Mouse (Mus musculus): ENCODE measurements at regions not wholly inside any gene's neighbourhood (a gene's known extent, or its start where the extent isn't known, plus 50 kb on each side); places are given as distances from the start of the nearest gene placed in this dataset.

DNA sequence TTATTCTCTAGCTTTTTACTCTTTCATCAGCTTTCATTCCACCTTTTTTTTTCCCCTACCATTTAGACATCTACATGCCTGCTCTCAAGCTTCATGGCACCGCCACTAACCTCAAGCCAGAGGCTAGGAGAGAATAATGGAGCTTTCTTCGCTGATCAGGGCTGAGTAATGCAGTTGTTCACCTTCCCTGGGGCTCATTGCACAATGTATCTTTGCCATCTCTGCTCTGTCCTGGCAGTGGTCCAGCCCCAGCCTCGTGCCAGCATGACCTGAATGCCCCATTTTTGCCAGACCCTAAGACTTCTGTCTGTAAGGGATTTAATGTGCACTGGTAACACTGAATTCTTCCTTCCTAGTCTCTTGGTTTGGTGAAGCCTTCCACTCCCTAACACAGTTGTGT is 79.6 kb upstream of the Ifne start:
- no peaks in the 10 kb centered on the region for H3K4me1 ChIP-seq (ENCODE audit: control insufficient read depth, insufficient read depth, low read length)
- peaks cover 1% of the 10 kb centered on the region; the same call in 1 of the 2 replicates for H3K27me3 ChIP-seq (replicated peaks; ENCODE audit: control insufficient read depth, insufficient read depth, low read length)
- no peak overlapping the region for H3K27ac ChIP-seq (ENCODE audit: insufficient read depth, low read depth, low read length)
- DNase-seq: no peak
- TF ChIP-seq CTCF (conservative IDR thresholded peaks at IDR 0.05; ENCODE audit: insufficient read depth, insufficient read length, low read depth, low read length): no peak
- H3K36me3 ChIP-seq (ENCODE audit: control insufficient read depth, insufficient read depth, low read length): no peaks in the 10 kb centered on the region
- no peak overlapping the region for H3K4me3 ChIP-seq (ENCODE audit: insufficient read depth, low read depth, low read length)
- WGBS: 60% methylated on average over 3 of the region's 3 CpGs

DNA sequence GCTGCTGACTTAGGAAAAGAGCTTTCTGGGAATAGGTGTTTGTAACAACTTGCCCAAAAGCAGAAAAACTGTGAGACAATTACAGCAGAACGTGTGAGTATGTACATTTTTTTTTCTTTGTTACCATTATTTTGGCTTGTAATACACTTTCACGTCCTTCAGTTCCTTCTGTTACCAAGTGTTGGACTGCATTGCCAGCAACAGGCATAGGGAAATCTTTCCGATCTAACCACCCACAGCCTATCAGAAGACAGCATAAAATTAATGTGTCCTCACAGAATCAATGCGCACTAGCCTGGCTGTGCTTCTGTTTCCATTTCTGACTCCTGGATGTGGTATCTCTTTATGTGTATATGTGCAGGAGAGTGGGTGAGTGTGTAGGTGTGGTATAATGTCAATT is 76.6 kb upstream of the Ifne start:
- no peak for DNase-seq
- H3K27ac ChIP-seq (ENCODE audit: insufficient read depth, low read depth, low read length): no peak overlapping the region
- no peak overlapping the region for H3K4me3 ChIP-seq (ENCODE audit: insufficient read depth, low read depth, low read length)
- H3K36me3 ChIP-seq (ENCODE audit: control insufficient read depth, insufficient read depth, low read length): no peaks in the 10 kb centered on the region
- no peaks in the 10 kb centered on the region for H3K4me1 ChIP-seq (ENCODE audit: control insufficient read depth, insufficient read depth, low read length)
- no peak for TF ChIP-seq CTCF (conservative IDR thresholded peaks at IDR 0.05; ENCODE audit: insufficient read depth, insufficient read length, low read depth, low read length)
- TF ChIP-seq POLR2A (IDR thresholded peaks at IDR 0.05; ENCODE audit: low read depth, low read length): no peak
- H3K27me3 ChIP-seq (replicated peaks; ENCODE audit: control insufficient read depth, insufficient read depth, low read length): peaks cover 1% of the 10 kb centered on the region; the same call in 1 of the 2 replicates
- WGBS: 55% methylated on average over 4 of the region's 4 CpGs

DNA sequence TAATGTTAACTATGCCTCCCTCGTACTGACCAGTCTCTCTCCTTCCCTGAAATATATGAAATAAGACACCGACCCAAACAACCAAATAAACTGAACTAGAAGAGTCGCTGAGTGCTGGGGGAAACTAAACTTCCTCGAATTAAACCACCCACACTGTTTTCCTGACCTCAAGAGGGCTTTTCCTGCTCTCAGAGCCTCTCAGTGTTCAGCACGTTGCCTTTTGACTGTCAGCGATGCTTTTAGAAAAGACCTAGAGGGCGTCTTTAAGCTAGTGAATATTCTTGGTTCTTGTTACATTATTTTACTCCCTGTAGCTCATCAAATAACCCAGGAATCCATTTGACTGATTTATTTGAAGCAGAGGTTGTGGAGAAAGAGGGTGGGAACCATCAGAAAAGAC is 76.2 kb upstream of the Ifne start:
- no peak for DNase-seq
- Histone ChIP-seq H3K27me3 (replicated peaks; ENCODE audit: control insufficient read depth, insufficient read depth, low read length) (peaks cover 1% of the 10 kb centered on the region; the same call in 1 of the 2 replicates), H3K4me3 (ENCODE audit: insufficient read depth, low read depth, low read length) (no peak overlapping the region), H3K27ac (ENCODE audit: insufficient read depth, low read depth, low read length) (no peak overlapping the region), H3K36me3 (ENCODE audit: control insufficient read depth, insufficient read depth, low read length) (no peaks in the 10 kb centered on the region), H3K4me1 (ENCODE audit: control insufficient read depth, insufficient read depth, low read length) (no peaks in the 10 kb centered on the region)
- TF ChIP-seq CTCF (conservative IDR thresholded peaks at IDR 0.05; ENCODE audit: insufficient read depth, insufficient read length, low read depth, low read length): no peak
- no peak for TF ChIP-seq POLR2A (IDR thresholded peaks at IDR 0.05; ENCODE audit: low read depth, low read length)
- WGBS: 8% methylated on average over 7 of the region's 7 CpGs

DNA sequence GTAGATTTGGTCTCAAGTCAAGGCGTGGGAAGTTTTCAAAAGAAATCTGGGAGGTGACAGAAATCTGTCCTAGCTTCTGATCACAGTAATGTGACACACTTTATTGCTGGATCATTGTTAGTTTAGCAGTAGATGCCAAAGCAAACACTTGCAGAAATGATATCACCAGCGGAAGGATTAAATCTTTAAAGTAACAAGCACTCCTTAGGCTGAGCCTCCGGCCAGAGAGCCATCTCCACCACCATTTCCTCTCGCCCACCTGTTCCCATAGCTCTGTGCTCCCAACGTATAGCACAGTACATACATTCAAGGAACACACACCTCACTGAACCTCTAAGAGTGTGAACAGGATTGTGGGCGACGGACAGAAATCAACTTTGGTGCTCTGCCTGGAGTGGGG is 75.6 kb upstream of the Ifne start:
- H3K27ac ChIP-seq (ENCODE audit: insufficient read depth, low read depth, low read length): no peak overlapping the region
- DNase-seq: no peak
- no peak overlapping the region for H3K4me3 ChIP-seq (ENCODE audit: insufficient read depth, low read depth, low read length)
- WGBS: 52% methylated on average over 7 of the region's 7 CpGs
- H3K4me1 ChIP-seq (ENCODE audit: control insufficient read depth, insufficient read depth, low read length): no peaks in the 10 kb centered on the region
- H3K36me3 ChIP-seq (ENCODE audit: control insufficient read depth, insufficient read depth, low read length): no peaks in the 10 kb centered on the region
- peaks cover 1% of the 10 kb centered on the region; the same call in 1 of the 2 replicates for H3K27me3 ChIP-seq (replicated peaks; ENCODE audit: control insufficient read depth, insufficient read depth, low read length)
- TF ChIP-seq CTCF (conservative IDR thresholded peaks at IDR 0.05; ENCODE audit: insufficient read depth, insufficient read length, low read depth, low read length): no peak
- no peak for TF ChIP-seq POLR2A (IDR thresholded peaks at IDR 0.05; ENCODE audit: low read depth, low read length)

DNA sequence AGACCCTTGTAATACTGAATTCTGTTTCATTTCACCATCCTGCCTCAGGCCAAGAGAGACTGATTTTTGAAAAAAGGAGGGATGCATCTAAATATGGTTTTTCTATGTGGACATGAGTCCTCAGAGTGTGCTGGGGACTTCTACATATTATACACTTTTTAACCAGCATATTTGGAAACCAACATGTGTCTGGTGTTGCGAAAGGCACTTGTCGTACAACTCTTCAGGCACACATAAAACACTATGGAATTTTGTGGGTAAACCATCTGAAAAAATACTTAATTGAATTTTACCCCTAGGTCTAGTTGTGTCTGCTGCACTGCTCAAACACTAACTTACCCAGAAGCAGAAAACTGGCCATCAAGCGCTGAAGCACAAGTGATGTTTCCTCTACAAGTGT is 74.0 kb upstream of the Ifne start:
- Histone ChIP-seq H3K27me3 (replicated peaks; ENCODE audit: control insufficient read depth, insufficient read depth, low read length) (peaks cover 1% of the 10 kb centered on the region; the same call in 1 of the 2 replicates), H3K36me3 (ENCODE audit: control insufficient read depth, insufficient read depth, low read length) (no peaks in the 10 kb centered on the region), H3K27ac (ENCODE audit: insufficient read depth, low read depth, low read length) (no peak overlapping the region), H3K4me3 (ENCODE audit: insufficient read depth, low read depth, low read length) (no peak overlapping the region), H3K4me1 (ENCODE audit: control insufficient read depth, insufficient read depth, low read length) (no peaks in the 10 kb centered on the region)
- DNase-seq: no peak
- TF ChIP-seq POLR2A (IDR thresholded peaks at IDR 0.05; ENCODE audit: low read depth, low read length) (no peak), CTCF (conservative IDR thresholded peaks at IDR 0.05; ENCODE audit: insufficient read depth, insufficient read length, low read depth, low read length) (no peak)
- WGBS: 88% methylated on average over 3 of the region's 3 CpGs

DNA sequence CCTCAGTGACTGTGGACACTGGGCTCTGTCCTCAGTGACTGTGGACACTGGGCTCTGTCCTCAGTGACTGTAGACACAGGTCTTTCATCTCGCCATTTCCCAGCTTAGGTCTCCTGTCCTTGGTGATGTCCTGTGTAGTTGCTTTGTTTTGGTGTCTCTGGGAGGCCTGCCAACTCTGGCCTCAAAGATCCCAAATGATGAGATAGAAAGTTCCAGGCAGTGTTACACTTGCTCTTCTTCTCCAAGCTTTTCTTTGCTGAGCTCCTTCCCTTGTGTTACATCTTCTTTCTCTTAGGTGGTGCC is 71.0 kb upstream of the Ifne start:
- no peaks in the 10 kb centered on the region for H3K36me3 ChIP-seq (ENCODE audit: control insufficient read depth, insufficient read depth, low read length)
- DNase-seq: no peak
- WGBS: 53% methylated on average over 1 of the region's 1 CpGs
- no peaks in the 10 kb centered on the region for H3K4me1 ChIP-seq (ENCODE audit: control insufficient read depth, insufficient read depth, low read length)
- no peak overlapping the region for H3K27ac ChIP-seq (ENCODE audit: insufficient read depth, low read depth, low read length)
- no peaks in the 10 kb centered on the region; the same call in 1 of the 2 replicates for H3K27me3 ChIP-seq (replicated peaks; ENCODE audit: control insufficient read depth, insufficient read depth, low read length)
- no peak overlapping the region for H3K4me3 ChIP-seq (ENCODE audit: insufficient read depth, low read depth, low read length)
- TF ChIP-seq POLR2A (IDR thresholded peaks at IDR 0.05; ENCODE audit: low read depth, low read length): no peak

DNA sequence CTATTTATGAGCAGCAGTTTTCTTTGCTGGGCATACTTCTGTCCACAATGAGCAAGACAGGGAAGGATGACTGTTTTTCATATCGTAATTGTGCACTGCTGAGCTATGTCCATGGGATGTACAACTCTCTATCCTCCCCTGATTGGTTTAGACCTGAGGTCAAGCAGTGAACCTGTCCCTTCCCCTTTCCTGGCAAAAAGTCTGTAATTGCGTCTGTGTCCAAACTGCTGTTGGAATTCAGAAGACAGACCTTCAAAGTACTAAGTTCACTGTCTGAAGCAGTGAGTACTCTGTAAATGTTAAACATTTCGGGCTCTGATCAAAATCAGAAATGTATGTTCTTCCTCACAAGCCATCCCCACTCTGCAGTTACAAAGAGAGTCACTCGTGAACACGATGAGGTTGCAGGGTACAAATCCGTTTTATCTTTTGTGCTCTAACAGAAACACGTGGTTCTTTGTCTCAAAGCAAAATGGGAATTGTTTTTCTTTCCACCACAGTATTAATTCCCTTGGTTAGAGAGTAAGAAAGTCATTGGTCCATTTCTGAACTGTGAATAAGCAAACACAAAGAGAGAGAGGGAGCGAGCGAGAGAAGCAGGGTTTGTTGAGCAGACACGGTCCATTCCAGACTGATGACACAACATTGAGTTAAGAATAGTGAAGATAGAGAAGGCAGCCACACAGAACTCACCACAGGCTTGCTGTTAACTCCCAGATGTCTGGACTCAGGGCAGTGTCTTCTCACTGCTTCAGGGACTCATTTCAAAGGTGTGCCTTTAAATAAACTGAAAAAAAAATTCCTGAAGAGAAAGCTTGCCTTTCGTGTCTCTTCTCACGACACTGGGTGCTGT is 70.4 kb upstream of the Ifne start:
- Histone ChIP-seq H3K27me3 (replicated peaks; ENCODE audit: control insufficient read depth, insufficient read depth, low read length) (no peaks in the 10 kb centered on the region; the same call in 1 of the 2 replicates), H3K36me3 (ENCODE audit: control insufficient read depth, insufficient read depth, low read length) (no peaks in the 10 kb centered on the region), H3K4me3 (ENCODE audit: insufficient read depth, low read depth, low read length) (no peak overlapping the region), H3K4me1 (ENCODE audit: control insufficient read depth, insufficient read depth, low read length) (no peaks in the 10 kb centered on the region), H3K27ac (ENCODE audit: insufficient read depth, low read depth, low read length) (no peak overlapping the region)
- TF ChIP-seq CTCF (conservative IDR thresholded peaks at IDR 0.05; ENCODE audit: insufficient read depth, insufficient read length, low read depth, low read length) (no peak), POLR2A (IDR thresholded peaks at IDR 0.05; ENCODE audit: low read depth, low read length) (no peak)
- no peak for DNase-seq
- 49% methylated on average over 12 of the region's 12 CpGs for WGBS

All from kidney, adult 2 months (tissue).